ENCODE assay signal across 21 mouse cellular contexts in the genomic region with DNA sequence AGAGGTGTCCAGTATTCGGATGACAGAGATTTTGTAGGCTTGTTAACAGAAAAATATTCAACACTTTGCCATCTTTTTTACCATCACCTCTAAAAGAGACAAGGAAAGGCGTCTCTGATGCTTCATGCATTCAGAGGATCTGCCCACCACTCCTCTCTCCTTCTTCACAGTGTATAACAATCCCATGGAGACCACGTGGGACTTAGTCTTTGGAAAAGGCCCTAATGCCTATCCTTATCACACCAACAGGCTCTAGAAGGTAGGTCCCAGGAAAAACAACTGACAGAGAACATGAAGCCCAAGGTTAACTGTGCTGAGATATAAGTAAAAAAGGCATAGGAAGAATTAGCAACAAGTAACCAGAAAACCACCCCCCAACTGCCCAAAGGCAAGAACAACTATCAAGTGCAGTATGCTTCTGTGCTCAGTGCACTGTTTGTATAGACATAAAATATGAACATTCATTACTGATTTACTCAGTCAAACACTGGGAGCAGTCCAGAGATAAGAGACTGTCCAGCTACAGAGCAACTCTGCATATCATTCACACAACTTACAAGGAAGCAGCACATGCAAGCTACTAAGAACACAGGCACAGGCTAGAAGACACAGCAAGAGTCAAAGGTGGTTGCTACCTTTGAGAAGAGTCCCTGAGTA. TPM values are rescaled to one million over a fixed set of nuclear protein-coding genes. Genes with fewer than 3 reads are reported as not detected.
DNase-seq lines count a peak whose midpoint lies in the region; ATAC-seq and TF ChIP-seq lines count a peak whose summit lies in the region.
"Had no signal": no experiment of that assay in that cellular context is flagged by ENCODE, and none has a peak within 500 bp of the region (broad histone marks: within the 10 kb centered on the region; RNA-seq: fewer than 3 reads in every experiment).

No protein-coding gene starts in this region.

- no peak for TF ChIP-seq CTCF in liver, adult 2 months (IDR thresholded peaks at IDR 0.05; ENCODE audit: low read depth, low read length)
- TF ChIP-seq CTCF in small intestine, adult 2 months (IDR thresholded peaks at IDR 0.05; ENCODE audit: extremely low read depth, insufficient read length, insufficient replicate concordance, low read depth, low read length), result no peak

- peaks cover 2% of the 10 kb centered on the region for H3K4me1 ChIP-seq in liver, adult 2 months (ENCODE audit: control insufficient read depth, insufficient read depth, low read length)
- 0 out of 2 replicates have a peak, but pooled peaks cover 3% of the 10 kb centered on the region for H3K4me1 ChIP-seq in intestine, embryonic 16.5 days (ENCODE audit: control insufficient read depth, insufficient read depth, low read length)
- H3K4me1 ChIP-seq in small intestine, adult 2 months (ENCODE audit: control insufficient read depth, insufficient read depth, insufficient read length, low read length), result peaks cover 12% of the 10 kb centered on the region; the same call in 1 of the 2 replicates
- H3K4me1 ChIP-seq: embryonic facial prominence, embryonic 10.5 days; forebrain, embryonic 13.5 days; heart, embryonic 13.5 days had no signal

- peaks cover 14% of the 10 kb centered on the region; the same call in 1 of the 2 replicates for H3K36me3 ChIP-seq in liver, adult 2 months (ENCODE audit: control insufficient read depth, insufficient read depth, low read length)
- H3K36me3 ChIP-seq in intestine, embryonic 16.5 days (ENCODE audit: control insufficient read depth, insufficient read depth, low read length), result peaks cover 10% of the 10 kb centered on the region; the same call in 1 of the 2 replicates
- peaks cover 30% of the 10 kb centered on the region for H3K36me3 ChIP-seq in small intestine, adult 2 months (ENCODE audit: control insufficient read depth, insufficient read depth, low read length)

- no peak overlapping the region for H3K4me3 ChIP-seq in liver, adult 2 months (ENCODE audit: insufficient read depth, low read depth, low read length)
- H3K4me3 ChIP-seq in intestine, embryonic 16.5 days (ENCODE audit: low read length), result no peak overlapping the region
- H3K4me3 ChIP-seq in small intestine, adult 2 months (ENCODE audit: low read depth, low read length), result no peak overlapping the region
- H3K4me3 ChIP-seq: embryonic facial prominence, embryonic 10.5 days; forebrain, embryonic 13.5 days; heart, embryonic 13.5 days had no signal

- DNase-seq in liver, adult 2 months (ENCODE audit: extremely low read depth, low read depth, low spot score), result peak; percentile 37
- no peak for DNase-seq in liver
- DNase-seq in yolk sac, embryonic 10.5 days (ENCODE audit: low spot score), result peak; percentile 18
- DNase-seq in layer of hippocampus, postnatal 14 days (ENCODE audit: low spot score in 2 of 2), result no peak
- DNase-seq in urinary bladder, postnatal 36 days (ENCODE audit: low spot score in 2 of 2), result no peak
- DNase-seq: adrenal gland, adult 8-10 months; adrenal gland, postnatal 36 days; B cell, adult 2 months; cerebellum, adult 2 months; cerebellum, postnatal 10 days; forebrain, postnatal 0 days; gastrocnemius, postnatal 25 days; heart, adult 11 months; heart, postnatal 4 days had no signal

- peaks cover 13% of the 10 kb centered on the region; the same call in 1 of the 2 replicates for H3K79me2 ChIP-seq in liver, adult 2 months (ENCODE audit: control insufficient read depth, insufficient read depth, low read length)

- WGBS in liver, adult 2 months, result 83% methylated on average over 3 of the region's 3 CpGs
- 72% methylated on average over 3 of the region's 3 CpGs for WGBS in intestine, embryonic 16.5 days
- 50% methylated on average over 3 of the region's 3 CpGs for WGBS in small intestine, adult 2 months

- H3K4me2 ChIP-seq in intestine, embryonic 16.5 days (ENCODE audit: low read depth, low read length), result no peak overlapping the region
- H3K4me2 ChIP-seq: forebrain, embryonic 13.5 days; heart, embryonic 13.5 days had no signal

- H3K9ac ChIP-seq in liver, adult 2 months (ENCODE audit: low read depth, low read length), result no peak overlapping the region
- H3K9ac ChIP-seq in intestine, embryonic 16.5 days (ENCODE audit: low read depth, low read length), result no peak overlapping the region
- H3K9ac ChIP-seq: forebrain, embryonic 13.5 days; forebrain, postnatal 0 days; heart, embryonic 13.5 days had no signal

- no peaks in the 10 kb centered on the region for H3K9me3 ChIP-seq in intestine, embryonic 16.5 days (ENCODE audit: control insufficient read depth, low read length)
- H3K9me3 ChIP-seq: embryonic facial prominence, embryonic 10.5 days; forebrain, embryonic 13.5 days; G1E; heart, embryonic 13.5 days had no signal

- H3K27ac ChIP-seq in liver, adult 2 months (replicated peaks; ENCODE audit: insufficient read depth, low read depth, low read length), result no peak overlapping the region
- peak overlapping the region; percentile 76 for H3K27ac ChIP-seq in intestine, embryonic 16.5 days (ENCODE audit: low read length)
- H3K27ac ChIP-seq in small intestine, adult 2 months (ENCODE audit: insufficient read depth, low read depth, low read length), result 0 out of 2 replicates have a peak overlapping the region, but pooled peaks have one; percentile 1
- H3K27ac ChIP-seq: embryonic facial prominence, embryonic 10.5 days; forebrain, embryonic 13.5 days; heart, embryonic 13.5 days had no signal

- no peaks in the 10 kb centered on the region for H3K27me3 ChIP-seq in liver, adult 2 months (ENCODE audit: control insufficient read depth, insufficient read depth, low read length)
- no peaks in the 10 kb centered on the region for H3K27me3 ChIP-seq in intestine, embryonic 16.5 days (replicated peaks; ENCODE audit: control insufficient read depth, insufficient read depth, low read length)
- H3K27me3 ChIP-seq in small intestine, adult 2 months (ENCODE audit: control insufficient read depth, insufficient read depth, low read length), result no peaks in the 10 kb centered on the region
- H3K27me3 ChIP-seq: forebrain, embryonic 13.5 days; heart, embryonic 13.5 days had no signal

- no peak for TF ChIP-seq POLR2A in liver, adult 2 months (IDR thresholded peaks at IDR 0.05; ENCODE audit: extremely low read depth, insufficient read depth, low read length)
- no peak for TF ChIP-seq POLR2A in small intestine, adult 2 months (IDR thresholded peaks at IDR 0.05; ENCODE audit: low read depth, low read length)

- ATAC-seq in intestine, embryonic 16.5 days, result peak; percentile 95
- ATAC-seq: CD4-positive, CD25-positive, alpha-beta regulatory T cell, adult 4 months; forebrain, embryonic 13.5 days; forebrain, postnatal 0 days had no signal

RNA-seq across cellular contexts. Expression of a gene that starts 32.2 kb away (rescaled TPM):
- total RNA-seq in liver, adult 2 months (2014; rRNA removed), result 14.8 and 23.4 TPM in 2 replicates
- polyA plus RNA-seq in liver, adult 2 months (2012; rRNA removed), result 32.6 and 49.7 TPM in 2 replicates
- polyA plus RNA-seq in intestine, embryonic 16.5 days (2015; fragmentation: Nextera tagmentation; extraction: Ambion mirVana), result 43.9 and 47.9 TPM in 2 replicates
- polyA plus RNA-seq in small intestine, adult 2 months (2012; rRNA removed), result 101 and 194 TPM in 2 replicates
- 10 to 100 TPM; 65.4 to 80.2 TPM for total RNA-seq in layer of hippocampus, postnatal 14 days (2021)

RNA-seq across cellular contexts. Expression of a gene that starts 54.2 kb away (rescaled TPM):
- total RNA-seq in liver, adult 2 months (2014; rRNA removed), result not detected in 2 replicates
- not detected in 2 replicates for polyA plus RNA-seq in liver, adult 2 months (2012; rRNA removed)
- 5.0 and 5.3 TPM in 2 replicates for polyA plus RNA-seq in intestine, embryonic 16.5 days (2015; fragmentation: Nextera tagmentation; extraction: Ambion mirVana)
- 0.39 and 0.76 TPM in 2 replicates for polyA plus RNA-seq in small intestine, adult 2 months (2012; rRNA removed)
- 10 to 100 TPM; 39.9 to 48.2 TPM for total RNA-seq in layer of hippocampus, postnatal 14 days (2021)

RNA-seq across cellular contexts. Expression of a gene that starts 58.9 kb away (rescaled TPM):
- total RNA-seq in liver, adult 2 months (2014; rRNA removed), result 9.7 and 10.2 TPM in 2 replicates
- 25.5 and 28.2 TPM in 2 replicates for polyA plus RNA-seq in liver, adult 2 months (2012; rRNA removed)
- 56.5 and 59.2 TPM in 2 replicates for polyA plus RNA-seq in intestine, embryonic 16.5 days (2015; fragmentation: Nextera tagmentation; extraction: Ambion mirVana)
- polyA plus RNA-seq in small intestine, adult 2 months (2012; rRNA removed), result 34.8 and 60.9 TPM in 2 replicates
- total RNA-seq in layer of hippocampus, postnatal 14 days (2021), result 100 to 1,000 TPM in 1 of 2 experiments, 10 to 100 TPM in 1; 91.8 to 108 TPM
- polyA plus RNA-seq: G1E had no signal

Comparison
In these comparisons a context has a peak if more than half of its experiments do, and no peak if none do; other contexts are left out.
1. DNase-seq: peak in liver, adult 2 months (single experiment) and yolk sac, embryonic 10.5 days (single experiment); none in liver (single experiment), layer of hippocampus, postnatal 14 days (0 of 2) and urinary bladder, postnatal 36 days (0 of 2).